Mouse (Mus musculus) A20 (cell line): ENCODE results near the gene Nek6.

Source experiments
- DNase-seq: peaks from one replicate; pipeline ENCODE4 v3.0.0-alpha.2; 2011; ENCODE audit warnings: low read depth, low spot score

Gene Nek6

DNA sequence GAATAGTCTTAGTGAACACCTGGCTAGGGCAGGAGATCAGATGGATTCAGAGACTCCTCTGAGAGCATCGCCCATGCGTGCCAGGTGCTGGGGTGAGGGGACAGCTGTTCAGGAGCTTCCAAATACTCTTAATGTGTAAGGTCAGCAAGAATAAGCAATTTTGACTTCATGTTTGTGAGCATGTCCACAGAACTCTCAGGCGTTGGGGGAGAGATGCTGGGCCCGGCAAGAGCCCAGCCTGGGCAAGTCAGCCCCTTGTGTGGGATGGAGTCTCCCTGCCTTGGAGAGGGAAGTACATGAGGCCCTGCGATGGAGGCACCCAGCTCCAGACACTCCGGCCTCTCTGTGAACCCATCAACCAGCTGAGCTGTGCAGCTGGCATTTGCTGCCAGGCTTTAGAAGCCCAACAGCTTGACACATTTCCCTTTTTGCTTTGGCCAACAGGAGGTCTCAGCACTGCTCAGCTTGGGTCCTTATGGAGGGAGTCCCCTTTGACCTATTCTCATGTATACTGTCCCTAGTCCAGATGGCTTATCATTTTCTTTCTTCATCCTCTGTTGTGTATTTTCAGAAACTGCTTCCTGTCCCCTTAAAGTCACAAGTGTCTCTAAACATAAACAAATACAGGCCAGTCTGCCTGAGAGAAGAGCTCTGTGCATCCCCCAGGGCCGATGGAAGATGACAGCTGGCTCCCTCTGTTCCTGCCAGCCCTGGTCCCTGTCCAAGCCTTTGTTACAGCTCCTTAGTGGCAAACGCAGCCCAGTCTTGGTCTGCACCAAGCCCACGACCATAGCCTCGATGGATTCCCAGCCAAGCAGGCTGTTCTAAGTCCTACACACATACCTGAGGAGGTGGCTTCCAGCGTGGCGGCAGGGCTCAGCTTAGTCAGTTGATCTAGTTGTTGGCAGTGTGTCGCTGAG is 67.4 kb downstream of the Nek6 start:
- DNase-seq, result peak; percentile 24

DNA sequence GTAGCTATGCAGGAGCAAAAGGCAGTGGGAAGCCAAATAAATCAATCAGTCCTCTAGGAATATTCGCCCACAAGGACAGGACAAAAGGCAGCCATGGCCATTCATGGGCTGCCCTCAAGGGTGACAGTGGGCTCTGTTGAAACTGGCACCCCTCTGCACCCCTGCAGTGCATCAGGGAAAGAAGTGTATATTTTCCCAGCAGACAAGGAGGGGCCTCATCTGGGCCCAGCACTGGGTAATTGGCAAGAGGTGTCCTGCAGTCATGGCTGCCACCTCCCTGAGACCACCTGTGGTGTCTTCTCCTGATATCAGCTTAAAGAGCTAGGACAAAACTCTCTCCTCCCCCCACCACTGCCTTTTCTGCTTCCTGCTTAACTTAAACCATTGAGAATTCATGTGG is 68.1 kb downstream of the Nek6 start:
- no peak for DNase-seq

DNA sequence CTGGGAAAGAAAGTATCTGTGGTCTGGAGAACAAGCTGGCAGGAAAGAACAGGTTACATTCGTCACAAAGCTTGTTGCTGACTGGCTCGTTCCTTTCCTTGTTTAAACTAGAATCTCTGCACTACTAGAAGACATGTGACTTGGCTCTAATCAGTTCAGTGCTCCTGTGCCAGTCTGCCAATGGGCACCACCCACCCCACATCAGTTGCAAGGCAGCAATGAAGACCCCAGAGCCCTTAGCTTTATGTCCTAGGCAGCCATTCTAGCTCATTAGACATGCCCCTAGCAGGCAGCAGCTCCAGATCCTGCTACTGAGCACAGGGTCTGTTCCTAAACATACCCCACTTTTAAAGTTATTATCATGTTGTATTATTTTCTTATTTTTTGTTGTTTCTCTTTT is 72.5 kb downstream of the Nek6 start:
- no peak for DNase-seq

DNA sequence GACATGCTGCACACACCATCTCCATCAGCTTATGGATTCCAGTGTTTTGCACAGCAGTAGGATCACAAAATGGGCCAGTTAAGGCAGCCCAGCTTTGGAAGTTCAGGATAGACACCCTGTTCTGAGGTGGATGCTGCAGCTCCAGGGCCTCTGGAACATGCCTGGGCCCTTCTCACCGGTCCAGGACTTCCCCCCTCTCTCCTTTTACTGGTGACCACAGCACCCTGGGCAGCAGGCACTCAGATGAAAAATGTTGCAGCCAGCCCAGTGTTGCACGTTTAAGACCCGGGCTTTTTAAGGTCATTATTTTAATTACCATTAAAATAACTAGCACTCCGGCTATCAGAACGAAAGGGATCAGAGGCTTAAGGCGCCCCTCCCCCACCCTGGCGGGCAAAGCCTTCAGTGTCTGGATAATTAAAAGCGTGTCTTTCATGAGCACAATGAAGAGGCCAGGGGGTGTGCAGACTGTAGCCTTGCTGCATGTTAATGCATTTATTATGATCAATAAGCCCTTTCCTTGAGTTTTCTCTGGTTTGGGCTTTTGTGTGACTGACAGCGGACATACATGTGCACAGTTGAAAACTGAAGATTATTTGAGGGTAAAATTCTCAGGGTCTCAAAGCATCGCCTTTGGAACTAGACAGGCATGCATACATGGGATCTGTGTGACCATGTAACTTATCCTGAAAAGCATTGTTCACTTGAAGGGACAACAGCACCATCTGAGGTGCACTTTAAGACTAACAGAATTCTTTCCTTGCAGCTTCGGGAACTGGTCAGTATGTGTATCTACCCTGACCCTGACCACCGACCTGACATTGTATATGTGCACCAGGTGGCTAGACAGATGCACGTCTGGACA is 73.3 kb downstream of the Nek6 start:
- no peak for DNase-seq

DNA sequence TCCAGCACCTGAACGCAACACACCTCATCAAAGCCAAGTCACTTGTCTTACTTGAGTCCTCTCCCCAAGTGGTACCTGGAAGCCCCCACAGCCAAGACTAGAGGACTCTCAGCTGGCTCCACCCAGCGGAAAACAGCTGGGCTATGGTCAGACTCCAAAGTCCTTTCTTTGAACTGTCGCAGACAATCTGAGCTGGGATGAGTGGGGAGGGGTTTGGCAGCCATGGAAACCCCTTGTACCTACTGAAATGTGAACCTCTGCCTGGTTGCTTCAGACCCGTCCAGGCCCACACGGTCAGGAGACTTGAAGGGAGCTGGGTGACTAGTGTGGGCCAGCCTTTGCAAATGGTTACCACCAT is 73.9 kb downstream of the Nek6 start:
- no peak for DNase-seq

DNA sequence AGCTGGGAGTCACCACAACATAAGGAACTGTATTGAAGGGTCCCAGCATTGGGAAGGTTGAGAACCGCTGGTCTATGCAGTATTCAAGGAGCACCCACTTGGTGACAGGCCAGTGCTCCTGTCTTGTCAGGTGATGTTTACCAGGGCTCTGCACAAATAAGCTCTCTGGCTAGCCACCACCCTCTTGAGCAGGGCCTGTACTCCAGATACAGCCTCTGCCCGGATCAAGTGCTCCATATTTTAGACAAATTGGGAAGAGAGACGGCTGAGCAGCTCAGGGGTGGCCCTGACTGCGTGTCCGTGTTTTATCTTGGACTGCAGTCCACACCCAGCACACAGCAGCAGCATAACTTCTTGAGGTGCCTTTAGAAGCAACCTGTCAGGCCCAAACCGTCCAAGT is 75.3 kb downstream of the Nek6 start:
- DNase-seq, result no peak

DNA sequence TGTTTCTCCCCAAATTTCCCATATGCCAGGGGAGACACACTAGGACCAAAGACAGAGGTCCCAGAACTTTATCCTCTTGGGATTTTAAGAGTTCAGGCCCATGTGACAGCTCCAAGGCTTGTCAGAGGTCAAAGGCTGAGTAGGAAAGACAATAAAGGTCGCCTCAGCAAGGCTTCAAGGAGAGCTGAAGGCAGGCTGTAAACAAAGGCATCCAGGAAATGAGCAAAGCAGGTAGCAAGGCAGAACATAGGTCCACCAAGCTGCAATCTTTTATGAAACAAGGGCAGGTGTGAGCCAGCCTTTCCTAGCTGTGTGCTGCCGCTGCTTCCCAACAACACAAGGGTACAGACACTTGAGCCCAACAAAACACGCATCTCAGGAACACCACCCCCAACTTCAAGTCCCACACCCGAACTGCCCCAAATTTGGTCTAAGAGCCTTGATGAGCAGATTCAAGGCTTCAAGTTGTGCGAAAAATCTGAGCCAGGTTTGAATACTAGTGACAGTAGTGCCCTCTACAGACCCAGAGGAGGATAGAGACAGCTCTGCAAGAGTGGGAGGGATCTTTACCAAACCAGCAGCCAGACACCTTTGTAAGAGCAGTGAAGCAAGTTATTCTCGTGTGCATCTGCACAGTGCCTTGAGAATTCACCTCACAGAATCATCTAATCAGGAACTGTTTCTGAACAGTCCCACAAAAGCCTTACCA is 80.5 kb downstream of the Nek6 start:
- DNase-seq, result peak; percentile 45

DNA sequence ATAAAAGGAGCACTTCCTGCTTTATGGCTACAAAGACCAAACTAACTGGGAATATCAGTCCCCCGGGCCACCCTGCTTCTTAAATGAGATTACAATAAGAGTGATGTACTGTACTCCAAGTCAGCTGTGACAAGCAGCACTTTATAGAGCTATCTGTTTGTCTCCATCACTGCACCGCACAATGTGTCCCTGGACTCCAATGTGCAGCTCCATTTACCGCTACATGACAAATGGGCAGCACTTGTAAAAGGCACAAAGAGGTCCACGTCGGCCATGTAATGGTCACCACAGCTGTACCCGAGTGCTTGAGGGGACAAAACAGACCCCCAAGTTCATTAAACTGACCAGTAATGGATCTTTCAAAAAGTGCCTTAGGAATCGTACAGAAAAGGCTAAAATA is 83.4 kb downstream of the Nek6 start:
- no peak for DNase-seq

DNA sequence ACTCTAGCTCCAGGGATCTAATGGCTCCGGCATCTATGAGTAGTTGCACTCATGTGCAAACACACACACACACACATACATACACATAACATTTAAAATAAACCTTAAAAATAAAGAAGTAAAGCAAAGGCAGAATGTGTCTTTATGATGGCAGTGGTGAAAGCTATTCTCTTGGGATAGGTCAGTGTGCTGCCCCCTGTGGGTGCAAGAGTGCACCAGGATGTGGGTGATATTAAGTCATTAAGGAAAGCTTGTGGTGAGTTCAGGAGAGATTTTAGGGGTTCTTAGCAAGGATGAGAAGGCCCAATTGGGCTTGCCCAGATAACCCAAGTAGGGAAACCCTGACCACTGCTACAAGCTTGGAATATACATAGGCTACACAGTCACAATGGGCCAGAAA is 86.5 kb downstream of the Nek6 start:
- peak; percentile 41 for DNase-seq

DNA sequence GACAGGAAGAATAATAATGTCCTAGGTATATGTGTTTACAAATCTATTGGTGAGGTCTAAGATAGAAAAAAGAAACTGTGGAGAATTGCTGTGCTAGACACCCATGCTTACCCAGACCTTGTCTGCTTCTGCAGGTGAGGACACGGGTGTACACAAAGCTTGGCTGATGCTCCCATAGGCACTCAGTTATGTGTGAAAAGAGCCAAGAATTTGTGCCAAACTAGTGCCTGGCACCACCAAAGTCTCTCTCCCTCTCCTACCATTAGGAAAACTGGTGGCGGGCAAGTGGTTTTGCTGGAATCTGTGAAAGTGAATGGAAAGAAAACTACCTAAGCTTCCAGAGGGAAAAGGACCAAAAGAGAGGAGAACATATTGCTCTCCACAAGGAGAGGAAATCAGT is 87.0 kb downstream of the Nek6 start:
- no peak for DNase-seq

DNA sequence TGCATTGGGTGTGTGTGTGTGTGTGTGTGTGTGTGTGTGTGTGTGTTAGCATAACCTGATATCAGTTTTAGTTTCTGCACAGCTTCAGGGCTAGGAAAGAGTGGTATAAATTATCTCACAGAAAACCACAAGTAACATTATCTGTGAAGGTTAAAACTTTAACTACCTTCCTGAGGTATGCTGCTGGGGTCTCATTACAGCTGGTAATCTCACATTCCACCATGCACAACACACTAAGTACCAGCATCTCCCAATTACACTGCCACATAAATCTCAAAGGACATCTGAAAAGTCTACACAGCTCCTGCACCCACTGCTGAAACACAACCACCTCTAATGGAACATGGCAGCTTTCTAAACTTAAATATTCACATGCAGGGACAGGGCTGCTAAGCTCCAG is 89.4 kb downstream of the Nek6 start:
- DNase-seq, result no peak

DNA sequence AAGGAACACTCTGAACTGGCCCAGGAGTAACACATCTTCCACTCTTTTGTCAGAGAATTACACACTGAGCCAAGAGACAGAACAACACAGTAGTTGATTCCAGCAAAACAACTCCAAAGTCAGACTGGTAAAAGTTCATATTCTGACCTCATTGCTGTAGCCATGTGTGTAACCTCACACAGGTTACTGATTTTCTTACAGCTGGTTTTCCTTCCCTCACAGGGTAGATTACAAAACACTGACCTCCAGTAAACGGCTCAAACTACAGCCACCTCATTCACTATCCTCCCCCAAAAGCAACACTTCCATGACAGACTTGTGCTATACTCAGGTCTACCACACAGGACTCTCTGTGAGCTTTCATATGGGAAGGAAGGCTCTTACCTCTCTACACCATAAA is 96.3 kb downstream of the Nek6 start:
- no peak for DNase-seq

DNA sequence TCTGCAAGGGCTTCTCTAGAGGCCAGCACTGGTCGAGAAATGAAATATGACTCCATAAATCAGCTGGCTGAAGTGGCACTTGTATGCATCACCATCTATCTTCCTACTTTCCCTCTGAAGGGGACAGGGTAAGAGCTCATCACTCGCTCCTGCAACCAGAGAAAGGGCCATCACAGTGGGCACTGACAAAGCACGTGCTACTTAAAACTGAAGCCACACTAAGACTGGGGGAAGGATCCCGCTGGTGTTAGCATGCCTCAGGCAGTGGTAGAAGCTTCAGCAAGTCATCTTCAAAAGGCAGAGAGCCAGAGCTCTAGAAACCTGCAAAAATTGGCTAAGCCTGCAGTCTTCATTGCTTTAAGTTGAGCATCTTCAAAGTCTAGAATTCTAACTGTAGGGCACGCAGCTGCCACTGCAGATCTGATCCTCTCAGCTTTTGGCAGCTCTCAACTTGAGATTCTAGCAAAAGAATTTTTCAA is 97.4 kb downstream of the Nek6 start:
- DNase-seq, result no peak

DNA sequence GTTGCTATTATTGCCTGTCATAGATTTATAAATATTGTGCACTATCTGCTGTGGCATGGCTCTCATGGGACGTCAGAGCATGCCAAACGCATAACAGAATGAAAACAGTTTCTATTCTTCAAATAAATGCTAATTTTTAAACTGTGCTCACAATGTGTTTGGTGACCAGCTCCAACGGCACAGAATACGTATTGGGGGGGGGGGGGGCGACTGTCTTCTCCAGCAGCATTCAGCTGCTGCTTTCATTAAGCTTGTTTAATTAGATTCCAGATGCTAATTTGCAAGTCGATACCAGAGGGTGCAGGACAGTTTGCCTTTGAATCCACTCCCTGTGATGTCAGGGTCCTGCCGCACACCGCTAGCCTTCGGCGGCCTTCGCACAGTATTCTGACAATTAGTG is 97.9 kb downstream of the Nek6 start:
- no peak for DNase-seq

DNA sequence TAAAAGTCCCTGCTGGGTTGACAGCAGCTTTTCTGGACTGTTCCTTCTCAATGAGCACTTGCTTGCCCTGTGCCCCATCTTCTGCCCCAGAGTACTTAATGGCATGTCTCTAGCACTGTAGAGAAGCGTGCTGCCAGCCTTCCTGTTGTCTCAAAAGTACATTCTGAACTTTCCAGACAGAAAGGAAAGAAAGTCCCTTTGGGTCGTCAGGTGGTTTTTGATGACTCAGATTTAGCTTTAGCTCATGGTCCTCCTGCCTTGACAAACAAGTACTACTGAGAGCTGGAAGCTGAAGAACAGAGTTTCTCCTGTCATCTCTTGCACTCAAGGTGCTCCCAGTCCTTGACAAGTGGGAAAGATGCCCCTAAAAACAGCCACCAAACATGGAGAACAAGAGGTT is 98.7 kb downstream of the Nek6 start:
- DNase-seq, result peak; percentile 16

DNA sequence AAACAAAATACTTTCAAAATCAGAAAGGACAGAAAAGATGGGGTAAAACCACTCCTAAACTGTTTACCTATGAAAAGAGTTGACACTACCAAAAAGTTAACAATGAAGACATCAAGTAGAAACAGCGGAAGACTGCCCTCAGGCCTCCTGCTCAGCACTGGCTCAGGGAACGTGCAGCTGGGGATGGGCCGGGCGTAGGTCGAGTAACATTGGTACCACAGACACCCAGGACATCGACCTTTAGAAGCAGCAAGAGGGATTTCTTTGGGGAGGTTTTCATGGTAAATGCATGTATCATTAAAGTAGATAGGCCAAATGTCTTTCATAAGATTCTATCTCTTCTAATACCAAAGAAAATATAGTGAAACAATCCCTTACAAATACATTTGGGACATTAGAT is 101.2 kb downstream of the Nek6 start:
- no peak for DNase-seq

DNA sequence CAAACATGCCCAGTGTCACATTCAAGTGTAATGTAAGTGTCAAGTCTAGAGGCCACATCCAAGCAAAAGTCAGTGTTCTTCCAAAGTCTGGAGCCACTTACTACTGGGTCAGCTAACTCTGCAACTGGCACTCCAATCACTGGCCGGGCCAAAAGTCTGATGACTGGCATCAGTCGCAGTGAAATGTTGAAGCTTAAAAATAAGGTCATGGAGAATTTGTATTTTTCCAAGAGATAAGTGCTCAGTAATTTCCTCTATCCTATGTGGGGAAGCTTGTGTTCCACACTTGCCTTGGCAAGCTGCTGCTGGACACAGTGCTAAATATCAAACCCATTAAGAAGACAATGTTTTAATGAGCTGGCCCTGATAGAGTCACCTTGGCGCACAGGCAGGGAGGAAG is 102.1 kb downstream of the Nek6 start:
- DNase-seq, result no peak

DNA sequence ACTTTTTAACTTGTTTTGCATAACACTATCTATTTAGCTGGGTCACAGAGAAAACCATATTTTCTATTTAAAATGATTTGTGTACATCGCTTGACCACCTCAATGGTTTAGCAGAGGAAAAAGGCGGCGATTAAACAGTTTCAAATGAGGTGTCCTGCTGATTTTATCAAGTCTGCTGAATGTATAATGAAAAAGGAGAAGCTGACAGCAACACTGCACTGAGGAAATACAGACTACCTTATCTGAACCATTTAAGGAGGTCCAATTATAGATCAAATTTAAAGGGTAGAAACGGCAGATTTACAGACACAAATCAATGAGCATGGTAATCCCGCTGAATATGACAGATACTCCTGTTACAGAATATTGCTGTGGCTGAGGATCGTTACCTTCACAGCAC is 103.0 kb downstream of the Nek6 start:
- no peak for DNase-seq

DNA sequence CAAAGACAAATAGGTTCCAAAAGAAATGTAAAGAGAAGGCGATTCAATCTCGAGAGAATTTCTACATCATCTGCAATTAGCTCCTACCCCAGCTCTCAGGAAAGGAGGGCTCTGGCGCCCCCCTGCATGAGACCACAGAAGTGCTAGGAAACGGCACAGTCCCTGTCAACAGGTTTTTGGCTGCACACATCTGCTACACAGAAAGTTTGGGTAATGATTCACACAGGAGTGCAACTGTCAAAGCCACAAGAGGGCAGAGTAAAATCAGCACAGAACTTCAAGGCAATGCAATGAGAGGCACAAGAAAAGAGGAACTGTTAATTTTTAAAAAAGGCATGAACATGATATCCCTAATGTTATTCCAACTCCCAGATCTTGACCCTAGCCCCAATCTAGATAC is 104.6 kb downstream of the Nek6 start:
- DNase-seq, result peak; percentile 52

DNA sequence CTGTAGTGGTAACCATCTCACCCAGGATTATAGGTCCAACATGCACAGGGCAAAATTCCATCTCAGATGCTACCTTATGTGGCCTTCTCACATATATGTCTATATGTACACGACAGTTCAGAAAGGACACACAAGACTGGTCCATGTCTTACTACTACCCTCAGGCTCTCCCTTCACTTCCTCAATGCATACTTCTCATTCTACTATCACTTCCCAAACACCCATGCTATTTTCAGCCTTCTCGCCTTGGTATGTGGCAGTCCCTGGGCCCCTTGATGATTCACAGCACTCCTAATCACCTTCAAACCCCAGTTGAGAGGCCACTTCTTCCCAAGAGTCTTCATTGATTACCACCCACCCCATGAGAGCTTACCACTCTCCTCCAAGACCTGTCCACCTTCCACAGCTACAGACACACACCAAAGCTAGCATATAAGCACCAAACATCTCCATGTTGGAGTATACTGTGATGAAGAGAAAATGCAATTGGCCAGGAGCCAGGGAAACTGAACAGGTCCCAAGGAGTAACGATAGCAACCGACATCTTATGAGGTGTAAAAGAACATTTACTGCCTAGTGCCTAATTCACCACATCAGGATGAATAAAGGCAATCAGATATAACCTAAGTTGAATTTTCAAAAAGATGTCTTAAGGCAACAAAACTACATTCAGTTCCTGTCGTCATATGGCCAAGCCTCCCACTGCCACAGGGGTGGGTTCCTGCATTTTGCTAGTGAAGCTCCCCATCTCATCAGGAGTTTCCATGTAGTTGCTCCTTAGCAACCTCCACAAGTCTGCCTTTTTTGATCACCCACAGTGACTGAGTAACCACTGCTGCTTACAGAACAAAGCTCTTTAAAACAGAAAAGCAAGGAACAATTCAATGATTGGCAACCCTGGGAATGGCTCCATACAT is 105.8 kb downstream of the Nek6 start:
- DNase-seq, result no peak

DNA sequence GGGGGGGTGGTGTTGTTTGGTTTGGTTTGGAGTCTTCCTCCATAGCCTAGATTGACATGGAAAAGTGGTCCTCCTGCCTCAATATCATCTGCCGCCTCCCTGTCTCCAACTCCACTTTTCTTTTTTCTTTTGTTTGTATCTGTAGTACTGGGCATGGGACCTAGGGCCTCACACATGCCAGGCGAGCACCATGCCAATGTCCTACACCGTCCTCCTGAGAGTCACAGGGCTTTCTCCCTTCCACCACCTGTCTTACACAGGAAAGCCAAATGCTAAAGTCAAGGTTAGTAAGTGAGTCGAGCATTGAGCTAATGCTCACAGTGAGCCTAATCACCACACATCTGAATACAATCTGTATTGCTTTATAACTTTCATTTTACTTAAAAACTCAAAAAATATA is 108.3 kb downstream of the Nek6 start:
- DNase-seq, result no peak
